Mouse (Mus musculus): ENCODE data around the gene Nol3.
A peak's percentile ranks its signal among the peaks of the same experiment; 100 is the strongest.

Nol3 gene

DNA sequence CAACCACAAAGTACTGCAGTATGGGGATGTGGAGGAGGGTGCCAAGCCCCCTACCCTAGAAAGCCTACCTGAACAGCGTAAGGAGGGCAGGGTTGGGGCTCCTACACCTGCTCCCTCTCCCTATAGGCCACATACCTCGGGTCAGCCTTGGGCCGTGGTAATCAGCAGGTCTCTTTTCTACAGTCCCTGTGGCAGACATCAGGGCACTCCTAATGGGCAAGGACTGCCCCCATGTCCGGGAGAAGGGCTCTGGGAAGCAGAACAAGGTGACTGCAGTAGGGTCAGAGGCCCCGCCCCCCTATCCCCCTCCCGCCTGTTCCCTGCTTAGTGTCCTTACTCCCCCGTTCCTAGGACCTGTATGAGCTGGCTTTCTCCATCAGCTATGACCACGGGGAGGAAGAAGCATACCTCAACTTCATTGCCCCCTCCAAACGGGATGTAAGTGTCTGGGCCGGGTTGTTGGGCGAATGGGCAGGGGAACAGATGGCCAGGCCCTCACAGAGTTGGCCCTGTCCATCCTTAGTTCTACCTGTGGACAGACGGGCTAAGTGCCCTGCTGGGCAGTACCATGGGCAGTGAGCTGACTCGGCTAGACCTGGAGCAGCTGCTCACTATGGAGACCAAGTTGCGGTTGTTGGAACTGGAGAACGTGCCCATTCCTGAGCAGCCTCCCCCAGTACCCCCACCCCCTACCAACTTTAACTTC, 33.4 kb downstream of the Nol3 start:
- DNase-seq: no peak

GRCm38 (mm10) chr8:105310118-105310517, 34.2 kb downstream of the Nol3 start:
- DNase-seq: no peak

GRCm38 (mm10) chr8:105311718-105312117, 35.8 kb downstream of the Nol3 start:
- DNase-seq: no peak

DNA sequence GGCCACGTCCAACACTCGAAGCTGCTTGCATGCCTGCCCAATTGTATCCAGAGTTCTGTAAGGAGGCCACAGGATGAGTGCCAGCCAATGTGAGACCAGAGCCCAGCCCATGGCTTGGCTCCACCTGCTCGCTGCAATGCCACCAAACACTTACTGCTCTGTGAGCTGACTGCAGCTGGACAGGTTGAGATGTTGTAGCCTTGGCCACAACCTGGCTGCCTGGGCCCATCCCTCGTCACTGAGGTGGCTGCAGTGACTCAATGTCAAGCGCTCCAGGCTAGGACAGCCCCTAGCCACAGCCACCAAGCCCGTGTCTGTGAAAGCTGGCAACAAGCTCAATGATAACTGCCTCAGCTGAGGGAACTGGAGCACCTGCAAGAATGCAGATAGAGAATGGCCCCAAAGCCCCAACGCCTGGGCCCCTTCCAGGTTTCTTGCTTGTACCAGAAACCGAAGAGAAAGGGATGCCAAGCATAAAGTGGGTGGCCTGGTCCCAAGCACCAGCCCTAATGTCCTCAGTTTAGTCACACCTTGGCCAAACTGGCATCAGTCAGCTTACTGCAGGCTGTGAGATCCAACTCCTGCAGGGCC, 37.0 kb downstream of the Nol3 start:
- DNase-seq: no peak

GRCm38 (mm10) chr8:105313622-105314402, 37.9 kb downstream of the Nol3 start:
- no peak for DNase-seq

DNA sequence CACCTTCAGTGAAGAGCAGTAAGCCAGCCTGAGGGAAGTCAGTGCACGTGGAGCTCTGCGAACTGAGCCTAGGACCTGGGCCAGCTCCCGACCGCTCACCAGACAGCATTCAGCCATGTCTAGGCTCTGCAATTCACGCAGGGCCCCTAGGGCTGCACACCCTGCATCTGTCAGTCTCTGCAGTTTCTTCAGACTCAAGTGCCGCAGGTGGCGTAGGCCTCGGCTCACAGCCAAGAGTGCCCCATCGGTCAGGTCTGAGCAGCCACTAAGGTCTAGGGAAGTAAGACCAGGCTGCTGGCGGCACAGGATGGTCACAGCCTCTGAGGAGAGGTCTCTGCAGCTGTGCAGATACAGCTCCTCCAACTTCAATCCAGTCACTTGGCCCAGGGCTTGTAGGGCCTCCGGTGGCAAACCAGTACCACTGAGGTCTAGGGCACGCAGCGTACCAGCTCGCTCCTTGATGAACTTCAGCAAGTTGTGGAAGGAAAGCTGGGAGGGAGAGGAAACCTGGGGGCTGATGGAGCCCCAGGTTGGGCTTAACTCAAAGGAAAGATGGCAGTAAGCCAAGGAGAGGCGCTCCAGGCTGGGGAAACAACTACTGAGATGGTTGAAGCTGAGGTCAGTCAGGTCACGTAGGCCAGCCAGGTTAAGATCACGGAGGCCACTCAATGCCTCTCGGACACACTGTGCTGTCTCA, 39.3 kb downstream of the Nol3 start:
- DNase-seq: no peak

- no peak for DNase-seq
Observed at GRCm38 (mm10) chr8:105317941-105318340, 42.0 kb downstream of the Nol3 start.

GRCm38 (mm10) chr8:105318662-105319190, 42.8 kb downstream of the Nol3 start:
- DNase-seq: no peak

DNA sequence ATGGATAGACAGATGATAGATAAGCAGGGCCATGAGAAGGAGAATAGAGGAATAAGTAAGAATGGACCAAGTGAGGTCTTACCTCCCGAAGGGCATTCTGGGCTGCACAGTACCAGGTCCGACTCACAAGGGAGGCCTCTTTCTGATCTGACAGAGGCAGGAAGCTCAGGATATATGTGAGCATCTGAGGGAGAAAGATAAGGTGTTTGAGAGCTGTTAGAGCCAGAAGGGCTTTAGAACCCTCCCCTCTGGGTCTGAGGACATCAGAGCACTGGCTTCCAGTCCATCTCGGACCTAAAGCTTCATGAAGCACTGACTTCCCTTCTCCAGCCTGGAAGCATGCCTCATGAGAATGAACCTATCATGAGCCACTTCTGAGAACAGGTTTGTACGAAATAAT, 47.2 kb downstream of the Nol3 start:
- DNase-seq: no peak

DNA sequence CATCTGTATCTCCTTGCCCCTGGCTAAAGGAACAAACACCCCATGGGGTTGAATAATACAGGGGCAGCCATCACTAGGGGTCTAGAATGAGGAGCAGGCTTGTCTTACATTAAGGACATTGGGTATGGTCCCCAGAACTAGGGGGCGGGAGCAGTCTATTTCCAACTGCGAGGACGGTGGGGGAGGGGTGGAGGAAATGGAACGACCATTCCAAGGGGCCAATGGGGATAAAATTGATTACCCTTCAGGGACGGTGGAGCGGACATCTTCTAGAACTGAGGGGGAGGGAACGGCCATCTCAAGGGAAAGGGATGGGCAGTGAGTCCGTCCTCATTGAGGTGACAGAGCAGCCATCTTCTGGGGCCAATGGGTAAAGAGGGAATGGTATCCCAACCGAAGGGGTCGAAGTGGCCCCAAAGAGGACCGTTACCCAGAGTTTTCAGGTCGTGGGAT, 49.7 kb downstream of the Nol3 start:
- no peak for DNase-seq

DNA sequence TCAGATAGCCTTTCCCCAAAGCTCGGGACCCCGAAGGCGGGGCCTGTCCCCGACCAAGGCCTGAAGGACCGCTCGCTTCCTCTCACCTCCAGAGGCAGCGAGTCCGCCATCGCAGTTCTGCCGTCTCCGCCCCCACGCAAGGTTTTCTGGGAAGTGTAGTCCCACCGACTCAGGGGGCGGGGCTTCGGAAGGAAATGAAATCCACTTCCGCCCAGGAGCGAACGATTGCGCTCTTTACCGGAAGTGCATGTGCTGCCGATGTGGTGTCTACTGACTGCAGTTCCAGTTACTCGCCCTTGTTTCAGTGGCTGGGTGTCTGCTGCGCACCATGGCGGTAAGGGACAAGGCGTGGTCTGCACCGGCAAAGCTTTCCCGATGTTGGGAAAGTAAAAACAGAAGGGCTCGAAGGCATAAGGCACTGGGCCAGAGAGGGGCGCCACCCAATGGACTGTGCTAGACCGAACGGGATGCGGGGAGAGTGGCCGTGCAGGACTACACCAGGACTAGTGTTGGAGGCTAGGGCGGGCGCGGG, 50.3 kb downstream of the Nol3 start, which contains the start of the genes Lrrc29 and Tmem208:
TSS of gene Lrrc29 (minus strand) at position 138 of the 532 bp plus-strand sequence.
TSS of gene Tmem208 (plus strand) at position 214 of the 532 bp plus-strand sequence.
- DNase-seq: peak; percentile 97

- DNase-seq: no peak
Observed at GRCm38 (mm10) chr8:105326968-105327367, 51.0 kb downstream of the Nol3 start.

- no peak for DNase-seq
Observed at GRCm38 (mm10) chr8:105330325-105330724, 54.4 kb downstream of the Nol3 start.

DNA sequence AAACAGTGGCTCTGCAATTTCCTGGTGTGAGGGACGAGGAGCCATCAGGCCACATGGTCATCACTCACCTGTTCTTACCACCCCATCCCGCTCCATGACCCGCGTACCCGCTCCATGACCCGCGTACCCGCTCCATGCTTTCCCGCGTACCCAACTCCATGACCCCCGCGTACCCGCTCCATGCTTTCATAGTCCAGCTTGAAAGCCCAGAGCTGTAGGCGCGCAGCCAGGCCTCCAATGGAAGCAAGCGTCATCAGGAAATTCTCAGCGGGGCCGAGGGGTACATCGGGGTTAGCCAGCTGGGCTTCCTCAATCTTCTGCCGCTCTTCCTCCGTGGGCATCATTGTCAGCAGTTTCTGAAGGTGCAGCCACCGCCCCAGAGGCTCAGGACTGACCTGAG, 55.5 kb downstream of the Nol3 start:
- no peak for DNase-seq
